Mouse (Mus musculus): Measurements from ENCODE around the gene Ccdc28a.

GRCm38 (mm10) chr10:18194737-18195141 is 40.1 kb downstream of the Ccdc28a start:
- TF ChIP-seq POLR2A (IDR thresholded peaks at IDR 0.05; ENCODE audit: extremely low read depth, insufficient read depth, low read length), result no peak
- no peak for TF ChIP-seq CTCF (IDR thresholded peaks at IDR 0.05; ENCODE audit: low read depth, low read length)

Data from liver, adult 2 months (tissue).